Mouse (Mus musculus): Measurements from ENCODE around the gene Ranbp1. TPM values are rescaled to one million over a fixed set of nuclear protein-coding genes. Genes with fewer than 3 reads are reported as not detected.

The Ranbp1 gene
- total and polyA plus RNA-seq, 2 experiments from 2014 or later = 65.1 to 210 TPM

DNA sequence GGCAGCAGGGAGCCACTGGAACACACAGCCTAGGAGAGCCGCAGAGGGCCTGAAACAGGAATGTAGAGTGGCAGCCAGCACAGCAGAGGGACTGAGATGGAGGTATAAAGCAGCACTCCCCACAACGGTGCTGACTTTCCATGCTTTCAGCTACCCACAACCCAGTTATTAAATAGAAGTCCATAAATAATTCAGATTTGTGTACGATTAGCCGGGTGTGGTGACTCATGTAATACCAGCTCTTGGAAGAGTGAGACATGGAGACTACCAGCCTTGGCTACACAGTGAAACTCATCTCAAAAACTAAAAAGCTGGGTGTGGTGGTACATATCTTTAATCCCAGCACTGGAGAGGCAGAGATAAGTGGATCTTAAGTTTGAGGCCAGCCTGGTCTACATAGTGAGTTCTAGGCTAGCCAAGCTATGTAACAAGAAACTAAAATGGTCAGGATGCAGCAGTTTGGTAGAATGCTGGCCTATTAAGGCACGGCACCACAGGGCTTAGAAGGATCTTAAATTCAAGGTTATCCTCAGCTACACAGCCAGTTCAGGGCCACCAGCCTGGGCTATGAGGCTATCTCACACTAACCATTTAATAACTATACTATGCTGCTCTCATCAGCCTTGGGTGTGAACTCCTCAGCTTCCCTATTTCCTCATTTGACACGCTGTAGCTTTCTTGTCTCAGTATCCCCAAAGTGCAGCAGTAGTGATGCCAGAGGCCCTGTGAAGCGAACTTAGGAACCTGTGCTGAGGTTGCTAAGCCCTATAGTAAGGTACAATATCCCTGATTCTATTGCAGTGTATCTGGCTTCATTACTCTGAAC, 11.6 kb downstream of the Ranbp1 start:
- H3K4me3 ChIP-seq (ENCODE audit: low read depth, low read length) = no peak overlapping the region
- H3K36me3 ChIP-seq (replicated peaks; ENCODE audit: control insufficient read depth, insufficient read depth, low read length) = peaks cover 41% of the 10 kb centered on the region
- H3K27me3 ChIP-seq (ENCODE audit: control insufficient read depth, insufficient read depth, low read length) = no peaks in the 10 kb centered on the region
- WGBS = 69% methylated on average over 7 of the region's 7 CpGs
- H3K9ac ChIP-seq (replicated peaks; ENCODE audit: low read depth, low read length) = no peak overlapping the region
- H3K27ac ChIP-seq (ENCODE audit: low read depth) = no peak overlapping the region
- no peak for ATAC-seq (ENCODE audit: insufficient read depth, low read depth)
- TF ChIP-seq EP300 (IDR thresholded peaks at IDR 0.05; ENCODE audit: low read depth) (no peak), CTCF (IDR thresholded peaks at IDR 0.05; ENCODE audit: low read depth) (no peak)
- no peaks in the 10 kb centered on the region for H3K9me3 ChIP-seq (replicated peaks; ENCODE audit: control insufficient read depth, low read length)
- no peak for DNase-seq (ENCODE audit: low spot score)
- H3K4me2 ChIP-seq (ENCODE audit: low read depth, low read length) = no peak overlapping the region
- H3K4me1 ChIP-seq (ENCODE audit: control insufficient read depth, insufficient read depth) = peaks cover 27% of the 10 kb centered on the region

GRCm38 (mm10) chr16:18235389-18236065, 13.0 kb downstream of the Ranbp1 start:
- 3% methylated on average over 19 of the region's 19 CpGs for WGBS
- Histone ChIP-seq H3K36me3 (replicated peaks; ENCODE audit: control insufficient read depth, insufficient read depth, low read length) (peaks cover 27% of the 10 kb centered on the region), H3K9me3 (replicated peaks; ENCODE audit: control insufficient read depth, low read length) (no peaks in the 10 kb centered on the region), H3K4me1 (ENCODE audit: control insufficient read depth, insufficient read depth) (peaks cover 37% of the 10 kb centered on the region), H3K4me2 (ENCODE audit: low read depth, low read length) (peak overlapping the region; percentile 93), H3K27me3 (ENCODE audit: control insufficient read depth, insufficient read depth, low read length) (no peaks in the 10 kb centered on the region), H3K9ac (replicated peaks; ENCODE audit: low read depth, low read length) (peak overlapping the region; percentile 90), H3K27ac (ENCODE audit: low read depth) (peak overlapping the region; percentile 90), H3K4me3 (ENCODE audit: low read depth, low read length) (peak overlapping the region; percentile 89)
- DNase-seq (ENCODE audit: low spot score) = peak; percentile 70
- ATAC-seq (ENCODE audit: insufficient read depth, low read depth) = peak; percentile 62
- TF ChIP-seq CTCF (IDR thresholded peaks at IDR 0.05; ENCODE audit: low read depth) = no peak
- TF ChIP-seq EP300 (IDR thresholded peaks at IDR 0.05; ENCODE audit: low read depth) = no peak

- H3K27me3 ChIP-seq (ENCODE audit: control insufficient read depth, insufficient read depth, low read length) = no peaks in the 10 kb centered on the region
- DNase-seq (ENCODE audit: low spot score) (peak; percentile 63), ATAC-seq (ENCODE audit: insufficient read depth, low read depth) (peak; percentile 82)
- H3K27ac ChIP-seq (ENCODE audit: low read depth) = peak within 1 kb of the TSS; percentile 90
- peak within 1 kb of the TSS; percentile 89 for H3K4me3 ChIP-seq (ENCODE audit: low read depth, low read length)
- H3K36me3 ChIP-seq (replicated peaks; ENCODE audit: control insufficient read depth, insufficient read depth, low read length) = peaks cover 20% of the 10 kb centered on the region
- TF ChIP-seq EP300 (IDR thresholded peaks at IDR 0.05; ENCODE audit: low read depth) (no peak), CTCF (IDR thresholded peaks at IDR 0.05; ENCODE audit: low read depth) (no peak)
- peaks cover 44% of the 10 kb centered on the region for H3K4me1 ChIP-seq (ENCODE audit: control insufficient read depth, insufficient read depth)
- no peaks in the 10 kb centered on the region for H3K9me3 ChIP-seq (replicated peaks; ENCODE audit: control insufficient read depth, low read length)
- WGBS = under 1% methylated on average over 76 of the region's 79 CpGs
- H3K4me2 ChIP-seq (ENCODE audit: low read depth, low read length) = peak within 1 kb of the TSS; percentile 93
- peak within 1 kb of the TSS; percentile 90 for H3K9ac ChIP-seq (replicated peaks; ENCODE audit: low read depth, low read length)
These were observed 13.7 kb downstream of the Ranbp1 start, which contains the start of gene Zdhhc8 for GRCm38 (mm10) chr16:18234671-18235388. Gene Zdhhc8 (minus strand): TSS chr16:18235136.

DNA sequence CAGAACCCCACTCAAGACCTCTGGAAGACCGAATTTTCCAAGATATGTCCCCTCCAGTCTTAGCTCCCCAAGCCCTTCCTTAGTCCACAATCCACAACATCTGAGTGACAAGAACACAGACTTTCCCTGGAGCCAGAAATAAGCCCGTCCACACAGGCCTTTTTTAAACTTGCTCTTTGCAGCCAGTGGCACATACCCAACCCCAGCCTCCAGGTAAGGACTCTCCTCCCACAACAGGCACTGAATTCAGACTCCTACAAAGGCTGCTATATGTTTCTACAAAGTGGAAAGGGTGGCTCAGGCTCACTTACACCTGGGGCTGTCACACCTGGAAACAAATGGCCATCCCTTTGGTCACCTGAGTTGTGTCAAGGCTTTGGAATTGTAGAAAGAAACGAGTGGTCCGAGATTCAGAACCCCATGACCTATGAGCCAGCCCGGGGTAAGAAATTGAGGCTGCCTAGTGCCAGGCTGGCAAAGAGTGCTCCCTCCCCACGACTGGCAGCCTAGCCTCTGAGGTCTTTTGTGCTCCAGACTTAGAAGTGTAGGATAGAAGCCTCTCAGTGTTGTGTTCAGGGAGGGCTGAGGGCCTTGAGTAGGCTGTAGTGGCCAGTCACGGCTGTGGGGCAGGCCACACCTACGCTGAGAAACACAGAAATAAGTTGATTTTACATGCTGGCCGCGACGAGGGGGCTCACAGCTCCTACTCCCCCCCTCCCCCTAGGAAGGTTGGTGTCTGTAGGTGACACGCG, 14.4 kb downstream of the Ranbp1 start:
- 9% methylated on average over 13 of the region's 13 CpGs for WGBS

More for the DNA sequence above, 14.4 kb downstream of the Ranbp1 start:
- H3K9me3 ChIP-seq (replicated peaks; ENCODE audit: control insufficient read depth, low read length) = no peaks in the 10 kb centered on the region
- ATAC-seq (ENCODE audit: insufficient read depth, low read depth) (no peak), DNase-seq (ENCODE audit: low spot score) (no peak)
- H3K27me3 ChIP-seq (ENCODE audit: control insufficient read depth, insufficient read depth, low read length) = no peaks in the 10 kb centered on the region
- peaks cover 52% of the 10 kb centered on the region for H3K4me1 ChIP-seq (ENCODE audit: control insufficient read depth, insufficient read depth)
- TF ChIP-seq EP300 (IDR thresholded peaks at IDR 0.05; ENCODE audit: low read depth) = no peak
- TF ChIP-seq CTCF (IDR thresholded peaks at IDR 0.05; ENCODE audit: low read depth) = no peak
- peak overlapping the region; percentile 93 for H3K4me2 ChIP-seq (ENCODE audit: low read depth, low read length)
- peak overlapping the region; percentile 90 for H3K27ac ChIP-seq (ENCODE audit: low read depth)
- peaks cover 14% of the 10 kb centered on the region for H3K36me3 ChIP-seq (replicated peaks; ENCODE audit: control insufficient read depth, insufficient read depth, low read length)
- H3K9ac ChIP-seq (replicated peaks; ENCODE audit: low read depth, low read length) = peak overlapping the region; percentile 90
- H3K4me3 ChIP-seq (ENCODE audit: low read depth, low read length) = peak overlapping the region; percentile 89

All from heart, postnatal 0 days (tissue).